Mouse (Mus musculus): ENCODE measurements around the gene Aff1.
A peak's percentile ranks its signal among the peaks of the same experiment; 100 is the strongest.

The Aff1 gene

DNA sequence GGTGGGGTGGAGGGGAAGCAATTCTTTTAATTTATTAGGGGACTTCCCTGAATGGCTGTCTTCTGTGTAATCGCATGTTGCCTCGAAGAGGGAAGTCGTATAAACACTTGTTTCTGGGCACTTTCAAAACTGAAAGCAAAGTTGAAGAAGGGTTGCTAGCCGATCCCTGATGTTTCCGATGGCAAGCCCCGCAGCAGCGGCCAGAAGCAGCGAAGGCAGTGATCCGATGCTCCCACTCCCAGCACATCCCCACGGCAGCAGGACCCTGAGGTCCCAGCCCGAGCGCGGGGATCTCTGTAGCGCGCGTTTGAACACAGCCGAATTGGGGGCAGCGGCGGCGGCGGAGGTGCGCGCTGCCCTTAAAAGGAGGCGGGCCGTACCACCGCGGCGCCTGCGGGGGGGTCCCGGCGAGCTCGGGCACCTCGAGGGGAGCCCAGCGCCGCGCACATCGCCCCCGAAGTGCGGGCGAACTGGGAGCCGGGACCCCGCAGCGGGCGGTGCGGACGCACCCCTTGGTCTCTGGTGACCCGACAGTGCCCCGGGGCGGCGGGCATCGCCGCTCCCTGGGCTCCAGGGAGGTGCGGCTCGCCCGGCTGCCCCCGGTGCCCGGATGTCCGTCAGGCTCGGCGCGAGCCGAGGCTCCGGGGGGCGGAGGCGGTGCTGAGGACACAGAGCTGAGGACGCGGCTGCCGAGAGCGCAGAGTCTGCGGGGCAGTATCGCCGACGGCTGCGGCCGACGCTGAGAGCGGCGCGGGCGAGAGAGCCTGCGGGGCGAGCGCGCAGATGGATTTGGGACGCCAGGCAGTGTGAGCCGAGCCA is 61.5 kb downstream of the Aff1 start:
- peak; percentile 90 for DNase-seq

DNA sequence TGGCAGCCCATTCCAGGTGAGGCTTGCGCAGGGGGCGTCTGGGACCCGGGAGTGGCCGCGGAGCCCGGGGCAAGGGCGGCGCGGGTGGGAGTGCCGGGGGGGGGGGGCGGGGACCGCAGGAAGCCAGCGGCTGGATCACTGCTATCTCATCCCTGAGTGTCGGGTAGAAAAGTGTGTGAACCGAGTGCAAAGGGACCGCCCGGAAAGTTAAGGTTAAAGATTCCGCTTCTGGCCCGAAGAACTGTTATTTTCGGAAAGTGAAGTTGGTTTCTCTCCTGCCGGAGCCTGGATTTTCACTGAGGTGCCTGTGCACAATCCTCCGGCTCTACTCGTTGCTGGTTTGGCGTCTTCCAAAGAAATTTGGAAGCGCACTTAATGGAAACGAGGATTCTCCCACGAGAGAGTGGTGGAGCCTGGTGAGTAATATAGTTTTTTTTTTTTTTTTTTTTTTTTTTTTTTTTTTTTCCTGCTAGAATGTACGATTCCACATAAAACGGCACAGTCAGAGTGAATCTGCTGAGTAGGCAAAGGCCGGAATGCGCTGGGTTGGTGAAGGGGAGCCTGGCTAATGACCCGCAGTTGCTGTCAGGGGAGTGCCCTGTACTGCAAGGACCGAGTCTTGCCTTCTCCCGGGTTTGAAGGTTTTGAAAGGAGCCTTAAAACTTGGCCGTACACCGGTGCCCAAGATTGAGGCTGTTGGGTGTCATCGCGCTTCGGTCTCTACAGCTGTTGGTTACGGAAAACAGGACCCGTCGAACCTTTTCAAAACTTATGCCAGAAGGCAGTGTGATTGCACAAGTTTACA is 62.4 kb downstream of the Aff1 start:
- peak; percentile 56 for DNase-seq

DNA sequence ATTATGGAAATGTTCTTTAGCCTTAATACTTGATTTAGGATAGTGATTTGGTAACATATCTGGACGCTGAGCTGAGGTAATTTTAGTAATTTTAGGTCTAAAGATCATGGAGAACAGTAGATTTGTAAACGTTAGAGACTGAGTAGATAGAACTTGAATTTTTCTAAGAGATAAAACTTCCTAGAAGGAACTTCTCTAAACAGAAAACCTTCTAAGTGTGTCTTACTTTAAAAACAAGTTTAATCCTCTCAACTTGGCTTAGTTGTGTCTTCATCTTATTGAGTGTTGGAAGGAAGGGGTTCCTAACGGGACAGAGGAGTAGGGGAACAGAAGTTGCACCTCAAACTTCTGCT is 62.9 kb downstream of the Aff1 start:
- DNase-seq: no peak

DNA sequence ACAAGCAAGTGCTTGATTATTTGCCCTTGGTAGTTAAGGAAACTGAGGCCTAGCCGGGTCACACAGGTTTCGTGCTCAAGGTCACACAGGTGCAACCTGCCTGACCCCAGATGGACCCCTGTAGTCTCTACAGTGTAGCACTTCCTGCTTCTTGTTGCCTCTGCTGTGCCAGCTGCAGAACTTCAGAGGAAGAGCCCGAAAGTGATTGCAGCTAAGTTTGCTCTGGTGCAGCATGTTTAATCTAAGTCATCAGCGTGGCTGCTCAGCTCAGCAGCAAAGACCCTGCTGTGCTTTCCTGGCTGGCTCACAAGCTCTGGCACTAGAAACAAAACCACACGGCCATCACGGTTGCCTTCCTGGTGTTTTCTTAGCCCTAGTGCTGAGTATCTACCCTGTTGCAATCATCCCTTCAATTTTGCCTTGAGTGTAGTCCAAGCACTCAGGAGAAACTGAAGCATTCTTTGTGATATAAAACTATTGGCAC is 64.1 kb downstream of the Aff1 start:
- no peak for DNase-seq

DNA sequence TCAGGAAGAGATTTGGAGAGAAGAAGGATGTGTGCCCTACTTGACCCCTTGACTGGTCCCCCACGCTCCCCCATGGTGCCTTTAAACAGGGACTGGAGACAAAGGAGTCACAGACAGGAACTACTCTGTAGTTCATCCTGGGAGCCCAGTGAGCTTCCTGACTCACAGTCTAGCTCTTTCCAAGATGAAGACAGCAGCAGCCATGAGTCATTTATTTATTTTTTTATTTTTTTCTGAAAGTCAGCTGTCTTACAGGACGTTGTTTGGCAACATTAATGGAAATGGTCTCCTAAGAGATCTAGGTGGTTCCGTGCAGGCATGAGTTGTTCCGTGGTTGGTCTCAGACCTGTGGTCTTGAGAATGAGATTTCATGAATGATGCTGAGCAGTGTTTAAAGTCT is 66.3 kb downstream of the Aff1 start:
- no peak for DNase-seq

DNA sequence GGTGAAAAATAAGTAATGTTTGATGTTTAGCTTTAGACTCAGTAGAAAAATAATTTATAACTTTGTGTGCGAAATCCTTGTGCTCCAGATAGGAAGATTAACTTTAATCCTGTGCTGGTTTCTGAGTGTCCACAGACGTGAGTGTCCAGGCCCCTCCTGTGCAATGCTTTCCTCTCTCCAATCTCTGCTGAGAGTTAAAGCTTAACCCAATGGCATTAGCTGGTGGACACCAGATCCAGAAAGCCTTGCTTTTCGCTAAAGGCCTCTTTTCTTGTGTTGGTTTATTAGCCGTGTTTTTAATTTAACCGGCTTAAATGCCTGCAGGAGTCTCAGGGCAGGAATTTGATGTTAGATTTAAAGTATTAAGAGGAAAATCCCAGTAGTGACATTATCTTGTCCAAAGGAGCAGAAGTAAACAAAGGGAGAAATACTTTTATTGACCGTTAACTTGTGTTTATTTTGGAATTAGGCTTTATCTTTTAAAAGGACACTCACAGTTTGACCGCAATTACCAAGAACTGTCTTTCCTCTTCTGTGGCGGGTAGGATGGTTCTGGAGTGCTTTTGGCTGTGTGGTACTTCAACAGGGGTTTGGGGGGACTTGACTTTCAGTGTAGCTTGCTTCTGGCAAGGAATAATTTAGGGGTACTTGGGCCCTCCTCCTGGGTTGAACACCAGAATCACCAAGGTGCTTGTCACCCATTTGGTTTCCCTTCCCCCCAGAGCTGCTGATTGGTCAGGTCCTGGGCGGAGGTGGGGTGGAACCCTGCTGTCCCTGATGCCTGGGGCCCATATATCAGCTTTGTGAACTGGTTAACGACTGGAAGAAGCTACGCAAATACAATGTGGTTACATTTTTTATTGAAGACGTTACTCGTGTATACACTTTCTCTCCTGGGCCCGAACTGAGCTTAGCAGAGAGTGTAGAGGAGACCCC is 67.6 kb downstream of the Aff1 start:
- DNase-seq: no peak

GRCm38 (mm10) chr5:103760425-103761131 is 68.4 kb downstream of the Aff1 start:
- DNase-seq: peak; percentile 58

DNA sequence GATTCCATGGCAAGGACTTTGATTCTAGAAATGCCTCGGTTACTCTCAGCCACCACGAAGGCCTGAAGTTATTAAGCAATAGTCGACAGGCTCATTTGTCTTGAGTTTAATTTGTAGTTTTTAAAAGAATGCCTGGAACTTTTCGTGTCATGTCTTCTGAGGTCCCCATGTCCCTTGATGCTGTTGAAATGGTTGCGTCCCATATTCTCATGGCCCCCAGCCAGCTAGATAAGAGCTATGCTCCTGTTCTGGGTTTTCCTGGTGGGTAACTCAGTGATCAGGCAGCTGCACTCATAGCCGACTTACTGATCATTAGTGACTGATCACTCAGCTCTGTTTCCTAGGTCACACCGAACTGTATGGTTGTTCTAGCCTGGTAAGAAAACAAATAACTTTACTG is 69.6 kb downstream of the Aff1 start:
- no peak for DNase-seq

GRCm38 (mm10) chr5:103762850-103763254 is 70.7 kb downstream of the Aff1 start:
- DNase-seq: no peak

GRCm38 (mm10) chr5:103765356-103765755 is 73.2 kb downstream of the Aff1 start:
- no peak for DNase-seq

DNA sequence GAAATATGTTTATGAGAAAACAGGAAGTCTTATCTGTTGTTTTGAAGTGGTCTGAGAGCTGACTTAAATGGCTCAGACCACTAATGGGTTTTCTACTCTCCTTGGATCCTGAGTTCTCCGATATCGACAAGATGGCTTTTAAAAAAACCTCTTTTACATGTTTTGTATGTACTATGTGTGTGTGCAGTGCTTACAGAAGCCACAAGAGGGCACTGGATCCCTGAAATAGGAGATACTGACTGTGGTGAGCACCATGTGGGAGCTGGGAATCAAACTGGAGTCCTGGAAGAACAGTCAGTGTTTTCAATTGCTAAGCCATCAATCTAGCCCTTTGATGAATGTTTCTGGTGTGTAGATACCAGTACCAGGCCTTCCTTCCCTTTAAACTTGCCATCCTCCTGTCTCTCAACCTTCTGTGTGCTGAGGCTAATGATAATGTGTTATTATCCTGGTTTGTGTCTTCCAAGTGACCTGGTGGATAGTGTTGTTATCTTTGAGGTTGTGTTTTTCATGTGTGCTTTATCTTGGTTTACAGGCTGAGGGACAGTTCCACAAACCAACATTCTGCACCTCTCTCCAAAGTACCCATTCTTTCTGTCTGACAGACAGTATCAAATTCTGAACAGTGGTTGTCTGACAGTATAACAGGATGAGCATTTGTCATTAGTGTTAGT is 73.7 kb downstream of the Aff1 start:
- DNase-seq: no peak

DNA sequence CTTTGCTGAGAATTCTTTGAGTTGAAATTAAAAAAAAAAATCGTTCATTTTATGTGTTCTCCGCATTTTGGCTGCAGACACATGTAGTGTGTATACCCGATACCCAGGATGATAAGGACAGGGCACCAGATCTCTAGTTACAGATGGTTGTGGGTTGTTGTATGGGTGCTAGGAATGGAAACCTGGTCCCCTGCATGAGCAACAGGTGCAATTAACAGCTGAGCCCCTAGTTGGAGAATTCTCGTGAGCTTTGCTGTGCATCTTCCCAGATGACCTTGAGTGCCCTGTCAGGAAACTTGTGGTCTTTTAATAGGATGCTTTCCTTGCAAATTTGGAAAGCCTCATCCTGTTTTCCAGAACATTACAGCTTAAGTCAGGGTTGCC is 74.2 kb downstream of the Aff1 start:
- DNase-seq: no peak

DNA sequence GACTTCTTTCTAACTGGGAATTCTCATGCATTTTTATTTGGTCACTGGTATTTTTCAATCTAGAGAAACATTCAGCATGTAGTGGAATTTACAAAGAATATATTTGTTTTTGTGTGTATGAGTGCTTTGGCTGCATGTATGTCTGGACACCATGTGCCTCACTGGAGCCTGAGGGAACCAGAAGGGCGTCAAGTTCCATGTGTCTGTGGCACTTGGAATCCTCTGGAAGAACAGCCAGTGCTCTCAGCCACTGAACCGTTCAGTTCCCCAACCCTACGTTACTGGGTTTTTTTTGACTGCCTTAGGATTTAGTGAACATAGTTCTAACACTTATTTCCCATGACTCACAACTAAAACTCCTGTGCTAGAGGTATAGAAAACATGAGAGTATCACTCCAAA is 76.8 kb downstream of the Aff1 start:
- no peak for DNase-seq

DNA sequence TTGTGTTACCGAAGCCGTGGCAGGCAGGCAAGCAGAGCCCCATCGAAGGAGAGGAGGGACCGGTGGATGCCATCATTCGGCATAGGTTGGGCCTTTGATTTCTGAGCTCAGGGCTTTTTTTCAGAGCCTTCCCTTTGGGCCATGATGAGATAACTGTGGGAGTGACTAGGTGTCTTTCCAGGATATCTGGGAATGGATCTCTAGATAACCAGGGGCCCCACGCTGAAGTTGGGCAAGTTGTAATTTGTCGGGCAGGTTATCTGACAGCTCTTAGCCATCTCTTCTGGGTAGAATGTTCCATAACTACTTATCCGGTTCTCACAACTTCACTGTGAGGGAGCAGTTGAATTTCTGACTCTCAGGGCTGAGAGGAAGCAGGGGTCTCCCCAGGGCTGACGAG is 77.5 kb downstream of the Aff1 start:
- DNase-seq: no peak

DNA sequence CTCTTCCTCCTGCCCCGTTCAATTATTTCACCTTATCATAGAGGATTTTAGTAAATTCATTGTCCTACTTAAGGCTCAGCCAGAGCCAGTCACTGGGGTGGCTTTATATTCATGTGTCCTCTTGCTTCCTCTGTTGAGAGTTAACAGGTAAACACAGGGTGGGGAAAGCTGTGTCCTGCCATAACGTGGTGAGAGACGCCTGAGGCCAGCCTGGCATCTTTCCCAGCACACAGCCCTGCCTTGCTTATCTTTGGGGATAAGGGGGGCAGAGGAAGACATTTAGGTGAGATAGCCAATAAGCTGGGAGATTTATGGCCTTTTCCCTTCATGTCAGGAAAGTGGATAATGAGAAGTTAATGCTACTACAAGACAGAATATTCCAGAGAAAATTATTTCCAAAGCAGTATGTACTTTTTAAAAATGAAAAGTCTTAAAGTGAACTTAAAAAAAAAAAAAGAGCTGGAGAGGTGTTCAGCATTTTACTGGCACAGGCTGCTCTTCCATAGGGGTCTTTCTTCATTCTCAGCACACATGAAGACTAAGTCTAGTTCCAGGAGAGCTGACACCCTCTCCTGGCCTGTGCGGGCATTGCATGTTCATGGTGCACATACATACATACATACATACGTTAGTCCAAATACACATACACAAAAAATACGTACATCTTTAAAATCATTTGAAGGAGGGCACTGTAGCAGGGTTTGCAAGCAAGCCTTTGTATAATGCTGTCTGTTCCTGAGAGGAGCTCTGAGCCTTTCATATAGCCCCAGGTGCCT is 78.5 kb downstream of the Aff1 start:
- peak; percentile 65 for DNase-seq

- no peak for DNase-seq
Measured at GRCm38 (mm10) chr5:103771380-103771779, 79.2 kb downstream of the Aff1 start.

DNA sequence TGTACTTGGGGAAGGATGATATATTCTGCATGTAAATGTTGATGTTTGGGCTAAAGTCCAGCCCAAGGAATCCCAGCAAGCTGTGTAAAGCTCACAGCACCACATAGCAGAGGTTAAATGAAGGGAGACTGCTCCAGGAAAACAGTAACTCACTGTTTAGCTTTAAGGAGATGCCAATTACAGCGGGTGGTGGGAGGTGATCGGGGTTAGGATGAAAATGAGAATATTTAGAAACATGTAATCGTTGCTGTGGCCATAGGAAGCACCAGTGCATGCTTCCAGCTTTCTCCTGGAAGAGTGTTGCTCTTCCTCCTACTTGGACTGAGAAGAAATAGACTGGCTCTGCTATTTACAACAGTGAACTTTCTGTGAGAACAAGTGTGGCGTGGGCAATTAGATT is 80.1 kb downstream of the Aff1 start:
- DNase-seq: no peak

GRCm38 (mm10) chr5:103773100-103773552 is 81.0 kb downstream of the Aff1 start:
- peak; percentile 54 for DNase-seq

- no peak for DNase-seq
Measured at GRCm38 (mm10) chr5:103774703-103775333, 82.6 kb downstream of the Aff1 start.

GRCm38 (mm10) chr5:103775429-103775828 is 83.3 kb downstream of the Aff1 start:
- DNase-seq: no peak
